Comparison of ENCODE assay signal across 8 mouse cellular contexts in the genomic region with DNA sequence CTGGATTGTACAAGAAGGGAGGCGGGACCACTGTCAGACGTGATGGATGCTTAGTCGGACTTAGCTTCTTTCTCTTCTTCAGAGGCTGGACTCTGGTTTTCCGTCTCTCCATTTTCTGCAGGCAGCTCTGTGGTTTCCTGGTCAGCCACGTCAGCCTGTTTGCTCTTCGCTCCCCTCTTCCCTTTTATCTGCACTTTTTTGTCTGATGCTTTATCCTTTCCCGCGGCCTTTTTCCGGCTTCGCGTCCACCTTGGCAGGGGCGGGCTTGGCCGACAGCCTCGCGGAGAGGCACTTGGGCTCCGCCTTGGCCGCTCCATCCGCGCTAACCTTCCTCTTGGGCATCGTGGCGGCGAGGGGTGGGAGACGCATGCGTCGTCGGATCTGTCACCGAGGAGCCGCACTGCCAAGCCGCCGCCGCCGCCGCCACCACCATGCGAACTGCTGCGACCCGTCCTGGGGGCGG. TPM values are rescaled to one million over a fixed set of nuclear protein-coding genes. Genes with fewer than 3 reads are reported as not detected.
DNase-seq lines count a peak whose midpoint lies in the region; ATAC-seq lines count a peak whose summit lies in the region.
"Not testable (repeated sequence)": the region's sequence is repeated elsewhere in the genome, so short reads cannot be mapped to it uniquely, and the experiment has no call there.

No protein-coding gene starts in this region.

- not testable (repeated sequence) for H3K36me3 ChIP-seq in intestine, embryonic 14.5 days (ENCODE audit: control insufficient read depth, insufficient read depth, low read length); megakaryocyte, embryonic 14.5 days (replicated peaks; ENCODE audit: low read length)

- peak; percentile 30 for DNase-seq in adrenal gland, adult 8-10 months
- peak; percentile 36 for DNase-seq in embryo, embryonic 11.5 days (ENCODE audit: low read depth, low spot score)
- peak; percentile 16 to 27 for DNase-seq in gastrocnemius, postnatal 36 days
- peak; percentile 79 for DNase-seq in intestine, embryonic 14.5 days (ENCODE audit: low spot score)
- DNase-seq in left cerebral cortex, postnatal 10 days (ENCODE audit: extremely low spot score in 1 of 2, low spot score in 2 of 2), result peak; percentile 49 to 74
- peak; percentile 51 for DNase-seq in right cerebral cortex, postnatal 14 days
- DNase-seq in urinary bladder, postnatal 36 days (ENCODE audit: low spot score in 2 of 2), result peak; percentile 3 to 33

- peak overlapping the region; percentile 30 for H3K9ac ChIP-seq in intestine, embryonic 14.5 days (ENCODE audit: low read length)

- not testable (repeated sequence) for H3K9me3 ChIP-seq in intestine, embryonic 14.5 days (ENCODE audit: control insufficient read depth, low read length); megakaryocyte, embryonic 14.5 days

- intact Hi-C loops in gastrocnemius, postnatal 36 days (cut with DNase I); left cerebral cortex, postnatal 10 days (cut with DNase I): not testable (repeated sequence)

- H3K27ac ChIP-seq in intestine, embryonic 14.5 days (ENCODE audit: low read depth), result not testable (repeated sequence)

- not testable (repeated sequence) for H3K27me3 ChIP-seq in intestine, embryonic 14.5 days (replicated peaks; ENCODE audit: control insufficient read depth, insufficient read depth, low read length); megakaryocyte, embryonic 14.5 days (replicated peaks)

- WGBS in intestine, embryonic 14.5 days, result 10% methylated on average over 37 of the region's 37 CpGs

- peak overlapping the region; percentile 32 for H3K4me3 ChIP-seq in intestine, embryonic 14.5 days (ENCODE audit: low read depth, low read length)
- peak overlapping the region; percentile 89 for H3K4me3 ChIP-seq in megakaryocyte, embryonic 14.5 days (replicated peaks)

- H3K4me2 ChIP-seq in intestine, embryonic 14.5 days (ENCODE audit: low read length), result peak overlapping the region; percentile 42

- peak; percentile 77 for ATAC-seq in intestine, embryonic 14.5 days (replicated peaks; ENCODE audit: low FRiP score, low TSS enrichment, low read depth)

- H3K4me1 ChIP-seq in intestine, embryonic 14.5 days (replicated peaks; ENCODE audit: control insufficient read depth, insufficient read depth, low read length); megakaryocyte, embryonic 14.5 days: not testable (repeated sequence)

RNA-seq across cellular contexts. Expression of gene Vbp1, which starts 38.9 kb away (rescaled TPM):
- total RNA-seq in adrenal gland, adult 8-10 months (2022), result 10 to 100 TPM; 41.8 to 62.4 (median 52.3) TPM
- 10 to 100 TPM; 39.2 to 45.3 TPM for total RNA-seq in gastrocnemius, postnatal 36 days (2021)
- polyA plus RNA-seq in intestine, embryonic 14.5 days (2014; fragmentation: Nextera tagmentation; extraction: Ambion mirVana), result 146 and 155 TPM in 2 replicates
- 10 to 100 TPM; 81.0 to 88.6 TPM for total RNA-seq in left cerebral cortex, postnatal 10 days (2021)
- 2.0 TPM in 1 of 2 replicates, not detected in the other for polyA plus RNA-seq in megakaryocyte, embryonic 14.5 days (2012; ENCODE audit: insufficient read depth, low replicate concordance)

RNA-seq across cellular contexts. Expression of gene Brcc3, which starts 58.8 kb away (rescaled TPM):
- total RNA-seq in adrenal gland, adult 8-10 months (2022), result 10 to 100 TPM; 24.0 to 32.5 (median 31.1) TPM
- 10 to 100 TPM; 18.7 to 21.5 TPM for total RNA-seq in gastrocnemius, postnatal 36 days (2021)
- polyA plus RNA-seq in intestine, embryonic 14.5 days (2014; fragmentation: Nextera tagmentation; extraction: Ambion mirVana), result 64.9 and 70.2 TPM in 2 replicates
- 10 to 100 TPM; 35.6 to 36.1 TPM for total RNA-seq in left cerebral cortex, postnatal 10 days (2021)
- polyA plus RNA-seq in megakaryocyte, embryonic 14.5 days (2012; ENCODE audit: insufficient read depth, low replicate concordance), result 2.5 and 9.9 TPM in 2 replicates

RNA-seq across cellular contexts. Expression of gene Mtcp1, which starts 58.8 kb away (rescaled TPM):
- total RNA-seq in adrenal gland, adult 8-10 months (2022), result 10 to 100 TPM in 3 of 4 experiments, 1 to 10 TPM in 1; 7.6 to 17.4 (median 14.2) TPM
- total RNA-seq in gastrocnemius, postnatal 36 days (2021), result 1 to 10 TPM; 1.5 to 3.2 TPM
- polyA plus RNA-seq in intestine, embryonic 14.5 days (2014; fragmentation: Nextera tagmentation; extraction: Ambion mirVana), result 10.6 and 12.3 TPM in 2 replicates
- total RNA-seq in left cerebral cortex, postnatal 10 days (2021), result 1 to 10 TPM; 6.6 to 7.2 TPM
- polyA plus RNA-seq in megakaryocyte, embryonic 14.5 days (2012; ENCODE audit: insufficient read depth, low replicate concordance), result 0.10 and 0.71 TPM in 2 replicates

RNA-seq across cellular contexts. Expression of gene Cmc4, which starts 58.8 kb away (rescaled TPM):
- total RNA-seq in adrenal gland, adult 8-10 months (2022), result 10 to 100 TPM; 11.1 to 12.9 (median 12.1) TPM
- 1 to 10 TPM; 5.3 to 6.1 TPM for total RNA-seq in gastrocnemius, postnatal 36 days (2021)
- 23.7 and 24.3 TPM in 2 replicates for polyA plus RNA-seq in intestine, embryonic 14.5 days (2014; fragmentation: Nextera tagmentation; extraction: Ambion mirVana)
- total RNA-seq in left cerebral cortex, postnatal 10 days (2021), result 10 to 100 TPM; 10.9 to 14.8 TPM
- polyA plus RNA-seq in megakaryocyte, embryonic 14.5 days (2012; ENCODE audit: insufficient read depth, low replicate concordance), result 4.2 and 7.9 TPM in 2 replicates

Comparison
In these comparisons a context has a peak if more than half of its experiments do, and no peak if none do; other contexts are left out.
1. DNase-seq: peak in every context shown above with its lines; median percentile 79 in intestine, embryonic 14.5 days; 62 in left cerebral cortex, postnatal 10 days; 51 in right cerebral cortex, postnatal 14 days; 36 in embryo, embryonic 11.5 days; 30 in adrenal gland, adult 8-10 months; 22 in gastrocnemius, postnatal 36 days; 18 in urinary bladder, postnatal 36 days.